Mouse (Mus musculus): ENCODE data around the gene Ubtfl1.
"Not testable (repeated sequence)": the region's sequence is repeated elsewhere in the genome, so short reads cannot be mapped to it uniquely, and the experiment has no call there.

Gene Ubtfl1

GRCm38 (mm10) chr9:18404118-18404517 lies at the start of gene Ubtfl1:
TSS of gene Ubtfl1 (plus strand) at chr9:18404418.
- no peak for DNase-seq (ENCODE audit: low spot score)

GRCm38 (mm10) chr9:18373026-18373425 lies 31.2 kb upstream of the Ubtfl1 start:
- DNase-seq (ENCODE audit: low spot score) = not testable (repeated sequence)

GRCm38 (mm10) chr9:18385782-18386181 lies 18.4 kb upstream of the Ubtfl1 start:
- peak; percentile 30 for DNase-seq (ENCODE audit: low spot score)

GRCm38 (mm10) chr9:18399629-18400028 lies 4.6 kb upstream of the Ubtfl1 start:
- DNase-seq (ENCODE audit: low spot score) = no peak

GRCm38 (mm10) chr9:18402895-18403294 lies 1.3 kb upstream of the Ubtfl1 start, which contains the start of gene Naalad2:
TSS of gene Naalad2 (minus strand) at chr9:18402995.
- not testable (repeated sequence) for DNase-seq (ENCODE audit: low spot score)

GRCm38 (mm10) chr9:18412371-18412770 lies 8.2 kb downstream of the Ubtfl1 start:
- not testable (repeated sequence) for DNase-seq (ENCODE audit: low spot score)

GRCm38 (mm10) chr9:18430354-18430753 lies 26.1 kb downstream of the Ubtfl1 start, which contains the start of gene Mbd3l2:
TSS of gene Mbd3l2 (plus strand) at chr9:18430654.
- no peak for DNase-seq (ENCODE audit: low spot score)

- no peak for DNase-seq (ENCODE audit: low spot score)
Observed at GRCm38 (mm10) chr9:18431687-18432086, 27.5 kb downstream of the Ubtfl1 start.

- DNase-seq (ENCODE audit: low spot score) = no peak
Observed at GRCm38 (mm10) chr9:18456520-18456919, 52.3 kb downstream of the Ubtfl1 start.
